Mouse (Mus musculus) liver, postnatal 0 days (tissue): ENCODE results near the gene Git2.

Source experiments
- CTCF ChIP-seq: sonication (generic); IDR thresholded peaks from 2 replicates; pipeline ENCODE4 v1.5.1; 2016; ENCODE audit warnings: antibody characterized with exemption, low read depth
- EP300 ChIP-seq: IDR thresholded peaks from 2 replicates; pipeline ENCODE4 v1.6.1; 2016; ENCODE audit warnings: antibody characterized with exemption, low read depth, mild to moderate bottlenecking

- no peak for TF ChIP-seq CTCF
- TF ChIP-seq EP300: no peak
Observed at GRCm38 (mm10) chr5:114688703-114689102, 86.6 kb downstream of the Git2 start.
